Mouse (Mus musculus): ENCODE results near the gene D430042O09Rik. TPM values are rescaled to one million over a fixed set of nuclear protein-coding genes. Genes with fewer than 3 reads are reported as not detected.

The D430042O09Rik gene
- polyA plus RNA-seq, 2 experiments = 2.2 TPM

DNA sequence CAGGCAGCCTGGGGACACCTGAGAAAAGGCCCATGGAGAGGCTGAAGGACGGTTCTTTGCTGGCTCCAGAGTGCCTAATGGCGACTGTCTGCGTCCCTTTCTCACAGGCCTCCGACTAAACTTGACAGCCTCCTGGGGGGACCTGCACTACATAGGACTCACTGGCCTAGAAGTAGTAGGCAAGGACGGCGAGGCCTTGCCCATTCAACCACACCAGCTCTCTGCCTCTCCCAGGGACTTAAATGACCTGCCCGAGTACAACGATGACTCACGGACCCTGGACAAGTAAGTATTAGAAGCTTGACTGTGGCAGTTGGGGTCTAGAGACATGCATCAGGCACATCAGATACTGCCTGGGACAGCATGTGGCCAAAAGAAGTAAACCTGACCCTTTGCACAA, 152.7 kb downstream of the D430042O09Rik start:
- TF ChIP-seq EP300 (IDR thresholded peaks at IDR 0.05; ENCODE audit: low read depth) = no peak
- TF ChIP-seq CTCF (IDR thresholded peaks at IDR 0.05; ENCODE audit: low read depth) = no peak

DNA sequence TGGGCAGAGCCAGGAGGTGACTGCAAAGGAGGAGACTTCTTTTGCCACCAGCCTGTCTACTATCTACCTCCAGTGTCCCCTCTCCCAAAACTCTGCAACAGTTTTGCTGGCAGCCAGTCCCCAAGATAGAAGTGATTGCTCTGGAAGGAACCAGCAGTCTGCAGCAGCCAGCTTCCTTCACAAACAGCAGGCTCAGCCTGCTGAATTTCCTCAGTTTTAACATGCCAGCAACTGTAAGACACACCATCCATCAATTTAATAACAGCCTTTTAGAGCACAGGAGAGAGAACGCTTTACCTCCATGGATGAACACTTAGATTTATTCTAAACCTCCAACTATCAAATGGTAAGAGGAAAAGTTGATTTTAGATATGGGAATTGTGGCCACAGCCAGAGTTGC, 156.3 kb downstream of the D430042O09Rik start:
- ATAC-seq (ENCODE audit: insufficient read depth) (no peak), DNase-seq (ENCODE audit: low read depth in 3 of 3, low spot score in 3 of 3) (no peak)
- H3K27me3 ChIP-seq (ENCODE audit: control insufficient read depth, insufficient read depth, low read length) = no peaks in the 10 kb centered on the region
- TF ChIP-seq EP300 (IDR thresholded peaks at IDR 0.05; ENCODE audit: low read depth) (no peak), CTCF (IDR thresholded peaks at IDR 0.05; ENCODE audit: low read depth) (no peak)
- no peaks in the 10 kb centered on the region for H3K9me3 ChIP-seq (ENCODE audit: control insufficient read depth, low read length)
- no peak overlapping the region for H3K4me3 ChIP-seq (ENCODE audit: insufficient read depth in 1 of 2, low read depth in 2 of 2, low read length in 2 of 2)
- H3K36me3 ChIP-seq (replicated peaks; ENCODE audit: control insufficient read depth, insufficient read depth, low read depth) = no peaks in the 10 kb centered on the region
- H3K4me1 ChIP-seq (replicated peaks; ENCODE audit: control insufficient read depth in 2 of 2, insufficient read depth in 2 of 2, low read length in 1 of 2) = no peaks in the 10 kb centered on the region
- 73% methylated on average over 1 of the region's 1 CpGs for WGBS (ENCODE audit: insufficient replicate concordance)
- H3K9ac ChIP-seq (replicated peaks) = no peak overlapping the region
- no peak overlapping the region for H3K27ac ChIP-seq
- no peak overlapping the region for H3K4me2 ChIP-seq (ENCODE audit: low read depth)

More for the DNA sequence above, 152.7 kb downstream of the D430042O09Rik start:
- H3K4me3 ChIP-seq (ENCODE audit: insufficient read depth in 1 of 2, low read depth in 2 of 2, low read length in 2 of 2) = no peak overlapping the region
- WGBS (ENCODE audit: insufficient replicate concordance) = 82% methylated on average over 9 of the region's 9 CpGs
- no peaks in the 10 kb centered on the region for H3K4me1 ChIP-seq (replicated peaks; ENCODE audit: control insufficient read depth in 2 of 2, insufficient read depth in 2 of 2, low read length in 1 of 2)
- H3K36me3 ChIP-seq (replicated peaks; ENCODE audit: control insufficient read depth, insufficient read depth, low read depth) = no peaks in the 10 kb centered on the region
- H3K27ac ChIP-seq = no peak overlapping the region
- ATAC-seq (ENCODE audit: insufficient read depth) (no peak), DNase-seq (ENCODE audit: low read depth in 3 of 3, low spot score in 3 of 3) (no peak)
- H3K4me2 ChIP-seq (ENCODE audit: low read depth) = no peak overlapping the region
- H3K9ac ChIP-seq (replicated peaks) = no peak overlapping the region
- no peaks in the 10 kb centered on the region for H3K9me3 ChIP-seq (ENCODE audit: control insufficient read depth, low read length)
- no peaks in the 10 kb centered on the region for H3K27me3 ChIP-seq (ENCODE audit: control insufficient read depth, insufficient read depth, low read length)

DNA sequence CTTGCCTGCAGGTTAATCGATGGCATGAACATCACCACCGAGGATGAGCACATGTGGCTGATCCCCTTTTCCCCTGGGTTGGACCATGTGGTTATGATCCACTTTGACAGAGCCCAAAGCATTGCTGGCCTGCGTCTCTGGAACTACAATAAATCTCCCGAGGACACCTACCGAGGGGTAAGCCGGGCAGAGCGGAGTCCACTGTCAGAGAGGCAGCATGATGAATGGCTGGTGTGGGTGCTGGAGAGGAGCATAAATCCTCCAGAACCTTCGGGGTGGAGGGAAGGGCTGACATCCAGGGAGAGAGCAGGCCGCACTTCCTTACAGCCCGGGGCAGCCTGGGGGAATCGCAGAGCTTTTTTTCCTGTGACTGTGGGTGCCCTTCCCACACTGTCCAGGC, 157.5 kb downstream of the D430042O09Rik start:
- Histone ChIP-seq H3K4me2 (ENCODE audit: low read depth) (no peak overlapping the region), H3K4me3 (ENCODE audit: insufficient read depth in 1 of 2, low read depth in 2 of 2, low read length in 2 of 2) (no peak overlapping the region), H3K27me3 (ENCODE audit: control insufficient read depth, insufficient read depth, low read length) (no peaks in the 10 kb centered on the region), H3K9ac (replicated peaks) (no peak overlapping the region), H3K9me3 (ENCODE audit: control insufficient read depth, low read length) (no peaks in the 10 kb centered on the region), H3K27ac (no peak overlapping the region), H3K4me1 (replicated peaks; ENCODE audit: control insufficient read depth in 2 of 2, insufficient read depth in 2 of 2, low read length in 1 of 2) (no peaks in the 10 kb centered on the region), H3K36me3 (replicated peaks; ENCODE audit: control insufficient read depth, insufficient read depth, low read depth) (no peaks in the 10 kb centered on the region)
- DNase-seq (ENCODE audit: low read depth in 3 of 3, low spot score in 3 of 3) (no peak), ATAC-seq (ENCODE audit: insufficient read depth) (no peak)
- TF ChIP-seq EP300 (IDR thresholded peaks at IDR 0.05; ENCODE audit: low read depth) (no peak), CTCF (IDR thresholded peaks at IDR 0.05; ENCODE audit: low read depth) (no peak)
- WGBS (ENCODE audit: insufficient replicate concordance) = 67% methylated on average over 11 of the region's 11 CpGs

DNA sequence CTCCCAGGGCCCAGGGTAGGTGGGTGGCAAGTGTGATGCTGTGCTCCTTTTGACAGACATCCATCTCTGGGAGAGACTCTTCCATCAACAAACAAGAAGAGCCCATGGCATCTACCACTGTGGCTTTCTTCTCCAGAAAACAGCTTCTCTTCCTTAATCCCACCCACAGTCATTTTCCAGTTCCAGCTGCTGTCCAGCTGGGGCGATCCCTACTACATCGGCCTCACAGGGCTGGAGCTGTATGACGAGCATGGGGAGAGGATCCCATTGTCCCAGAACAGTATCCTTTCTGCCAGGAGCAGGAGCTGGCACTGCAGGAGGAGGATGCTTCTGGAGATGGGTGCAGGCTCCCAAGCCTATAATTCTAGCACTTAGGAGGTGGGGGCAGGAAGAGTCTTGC, 160.9 kb downstream of the D430042O09Rik start:
- DNase-seq (ENCODE audit: low read depth in 3 of 3, low spot score in 3 of 3) (no peak), ATAC-seq (ENCODE audit: insufficient read depth) (no peak)
- Histone ChIP-seq H3K27me3 (ENCODE audit: control insufficient read depth, insufficient read depth, low read length) (no peaks in the 10 kb centered on the region), H3K4me2 (ENCODE audit: low read depth) (no peak overlapping the region), H3K36me3 (replicated peaks; ENCODE audit: control insufficient read depth, insufficient read depth, low read depth) (no peaks in the 10 kb centered on the region), H3K4me1 (replicated peaks; ENCODE audit: control insufficient read depth in 2 of 2, insufficient read depth in 2 of 2, low read length in 1 of 2) (no peaks in the 10 kb centered on the region), H3K27ac (no peak overlapping the region), H3K4me3 (ENCODE audit: insufficient read depth in 1 of 2, low read depth in 2 of 2, low read length in 2 of 2) (no peak overlapping the region), H3K9ac (replicated peaks) (no peak overlapping the region), H3K9me3 (ENCODE audit: control insufficient read depth, low read length) (no peaks in the 10 kb centered on the region)
- WGBS (ENCODE audit: insufficient replicate concordance) = 73% methylated on average over 3 of the region's 3 CpGs
- TF ChIP-seq EP300 (IDR thresholded peaks at IDR 0.05; ENCODE audit: low read depth) (no peak), CTCF (IDR thresholded peaks at IDR 0.05; ENCODE audit: low read depth) (no peak)

DNA sequence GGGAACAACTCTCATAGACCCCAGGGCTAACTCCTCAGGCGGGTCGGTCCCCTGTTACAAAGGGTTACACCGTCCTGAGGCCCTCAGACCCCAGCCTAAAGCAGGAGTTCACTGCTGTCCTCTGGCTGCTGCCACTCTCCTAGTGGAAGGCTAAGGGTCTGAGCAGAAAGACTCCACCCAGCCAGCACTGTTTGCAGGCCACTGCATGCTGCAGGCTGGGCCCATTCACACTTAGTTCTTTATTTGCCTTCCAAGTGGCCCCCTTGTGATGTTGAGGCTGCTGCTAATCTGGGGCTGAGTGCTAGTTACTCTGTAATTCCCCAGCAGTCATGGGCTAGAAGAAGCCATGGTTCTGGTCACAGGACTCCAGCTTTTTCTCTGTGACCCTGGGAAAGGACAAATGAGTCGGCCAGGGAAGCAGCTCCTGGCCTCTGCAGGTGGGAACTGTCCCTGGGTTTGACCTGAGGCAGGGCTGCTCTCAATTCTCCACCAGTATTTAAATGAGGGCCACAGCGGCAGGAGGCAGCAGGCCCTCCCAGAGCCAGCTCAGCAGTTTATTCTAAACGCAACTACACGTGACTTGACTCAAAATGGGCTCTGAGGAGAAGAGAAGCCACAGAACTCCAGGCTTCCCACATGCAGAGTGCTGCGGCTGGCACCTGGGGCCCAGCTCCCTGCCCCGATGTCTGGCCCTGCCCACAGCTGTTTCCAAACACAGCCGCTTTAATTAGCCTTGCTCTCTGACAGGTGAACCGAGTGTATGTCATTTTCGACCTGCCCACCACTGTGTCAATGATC, 163.9 kb downstream of the D430042O09Rik start:
- no peak overlapping the region for H3K9ac ChIP-seq (replicated peaks)
- no peak for ATAC-seq (ENCODE audit: insufficient read depth)
- H3K36me3 ChIP-seq (replicated peaks; ENCODE audit: control insufficient read depth, insufficient read depth, low read depth) = no peaks in the 10 kb centered on the region
- no peaks in the 10 kb centered on the region for H3K27me3 ChIP-seq (ENCODE audit: control insufficient read depth, insufficient read depth, low read length)
- H3K4me3 ChIP-seq (ENCODE audit: insufficient read depth in 1 of 2, low read depth in 2 of 2, low read length in 2 of 2) = no peak overlapping the region
- H3K4me2 ChIP-seq (ENCODE audit: low read depth) = no peak overlapping the region
- no peak for DNase-seq (ENCODE audit: low read depth in 3 of 3, low spot score in 3 of 3)
- WGBS (ENCODE audit: insufficient replicate concordance) = 40% methylated on average over 12 of the region's 12 CpGs
- H3K9me3 ChIP-seq (ENCODE audit: control insufficient read depth, low read length) = no peaks in the 10 kb centered on the region
- no peak overlapping the region for H3K27ac ChIP-seq
- TF ChIP-seq CTCF (IDR thresholded peaks at IDR 0.05; ENCODE audit: low read depth) = no peak
- no peaks in the 10 kb centered on the region for H3K4me1 ChIP-seq (replicated peaks; ENCODE audit: control insufficient read depth in 2 of 2, insufficient read depth in 2 of 2, low read length in 1 of 2)
